Mouse (Mus musculus) CD4-positive naive resting alpha-beta T cell, adult 76 days (primary cell): ENCODE measurements around the gene Nrxn1. TPM values are rescaled to one million over a fixed set of nuclear protein-coding genes. Genes with fewer than 3 reads are reported as not detected.

Experiments
- total RNA-seq: library from RNA; stranded (reverse); gene quantifications from one replicate; pipeline ENCODE4 v1.2.4, GENCODE M21; 2023

Nrxn1 gene
- total RNA-seq = not detected

DNA sequence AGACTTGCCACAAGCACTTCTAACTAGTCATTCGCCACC lies at the start of gene Nrxn1:
Gene Nrxn1, minus strand, starts transcription at position 30 of the 39 bp plus-strand sequence.

